Mouse (Mus musculus) MEL (cell line): ENCODE results near the gene Sh3rf1.

ENCODE experiments used
- CHD2 ChIP-seq: IDR thresholded peaks from 2 replicates; pipeline ENCODE4 v1.6.1; 2011; ENCODE audit warnings: low read length, improper control_type of control experiment
- EP300 ChIP-seq, 2 experiments: IDR thresholded peaks; 2 replicates each; pipeline ENCODE4 v1.6.1; 2011; ENCODE audit warnings: improper control_type of control experiment in 2 of 2, low read length in 2 of 2, low read depth in 1 of 2, mild to moderate bottlenecking in 1 of 2
- MAFK ChIP-seq: IDR thresholded peaks from 2 replicates; pipeline ENCODE4 v1.6.1; 2011; ENCODE audit warnings: low read depth, mild to moderate bottlenecking, low read length, improper control_type of control experiment, borderline replicate concordance
- USF1 ChIP-seq: IDR thresholded peaks from 2 replicates; pipeline ENCODE4 v1.6.1; 2014; ENCODE audit warnings: low read depth, mild to moderate bottlenecking, inconsistent platforms, low read length, improper control_type of control experiment, moderate library complexity
- ZNF384 ChIP-seq: IDR thresholded peaks from 2 replicates; pipeline ENCODE4 v1.6.1; 2012; ENCODE audit warnings: low read depth, mild to moderate bottlenecking, inconsistent platforms, low read length, improper control_type of control experiment

- TF ChIP-seq MAFK (no peak), USF1 (no peak), EP300 (IDR thresholded peaks at IDR 0.05; ENCODE audit: low read depth in 1 of 2, low read length in 2 of 2) (no peak), CHD2 (no peak), ZNF384 (no peak)
These were observed 123.9 kb downstream of the Sh3rf1 start for GRCm38 (mm10) chr8:61347526-61347925.
